Mouse (Mus musculus) intestine, embryonic 14.5 days (tissue): ENCODE results near the gene Fam193b. TPM values are rescaled to one million over a fixed set of nuclear protein-coding genes. Genes with fewer than 3 reads are reported as not detected.
A peak's percentile ranks its signal among the peaks of the same experiment; 100 is the strongest.

Source experiments
- ATAC-seq: fragments of 200-750 bp; cut with Nextera tagmentation; replicated peaks from 2 replicates; pipeline ENCODE4 v1.8.0; 2017; ENCODE audit warnings: low read depth, moderate number of reproducible peaks, moderate TSS enrichment, moderate library complexity; ENCODE audit not compliant: low FRiP score, low TSS enrichment
- DNase-seq: peaks from one replicate; pipeline ENCODE4 v3.0.0-alpha.2; 2018; ENCODE audit warnings: low spot score
- H3K27ac ChIP-seq: fragments of 300-500 bp; sonication (generic); 2 replicates; pipeline ENCODE4 v1.5.1; 2014; ENCODE audit warnings: low read depth, mild to moderate bottlenecking, control low read depth
- H3K27me3 ChIP-seq: fragments of 300-500 bp; sonication (generic); replicated peaks from 2 replicates; pipeline ENCODE4 v1.6.1; 2014; ENCODE audit warnings: low read length, control low read depth; ENCODE audit not compliant: control insufficient read depth, insufficient read depth
- H3K36me3 ChIP-seq: fragments of 300-500 bp; sonication (generic); 2 replicates; pipeline ENCODE4 v1.6.1; 2014; ENCODE audit warnings: low read length, control low read depth; ENCODE audit not compliant: control insufficient read depth, insufficient read depth
- H3K4me1 ChIP-seq: fragments of 300-500 bp; sonication (generic); replicated peaks from 2 replicates; pipeline ENCODE4 v1.6.1; 2014; ENCODE audit warnings: low read length, control low read depth, mixed read lengths; ENCODE audit not compliant: control insufficient read depth, insufficient read depth
- H3K4me2 ChIP-seq: fragments of 300-500 bp; sonication (generic); 2 replicates; pipeline ENCODE4 v1.6.1; 2014; ENCODE audit warnings: low read length
- H3K4me3 ChIP-seq: fragments of 300-500 bp; sonication (generic); 2 replicates; pipeline ENCODE4 v1.5.1; 2014; ENCODE audit warnings: low read depth, low read length, control low read depth, mixed read lengths
- H3K9ac ChIP-seq: fragments of 300-500 bp; sonication (generic); 2 replicates; pipeline ENCODE4 v1.6.1; 2014; ENCODE audit warnings: mild to moderate bottlenecking, low read length
- H3K9me3 ChIP-seq: fragments of 300-500 bp; sonication (generic); 2 replicates; pipeline ENCODE4 v1.6.1; 2016; ENCODE audit warnings: low read length, control low read depth; ENCODE audit not compliant: control insufficient read depth
- WGBS: fragments of 180-500 bp; shearing (Covaris S2); extraction: QIAGEN DNeasy Blood & Tissue Kit; methylation state at CpG from one replicate; pipeline ENCODE4 v1.1.7; 2014; 5-methylcytosine and 5-hydroxymethylcytosine counted together
- polyA plus RNA-seq: library from polyadenylated mRNA; unstranded; fragments of >200 nt; fragmentation: Nextera tagmentation; extraction: Ambion mirVana; gene quantifications from 2 replicates; pipeline ENCODE4 v1.2.1, GENCODE M21; 2014

The Fam193b gene
- polyA plus RNA-seq, 1 experiment from 2014 or later: 33.6 TPM

DNA sequence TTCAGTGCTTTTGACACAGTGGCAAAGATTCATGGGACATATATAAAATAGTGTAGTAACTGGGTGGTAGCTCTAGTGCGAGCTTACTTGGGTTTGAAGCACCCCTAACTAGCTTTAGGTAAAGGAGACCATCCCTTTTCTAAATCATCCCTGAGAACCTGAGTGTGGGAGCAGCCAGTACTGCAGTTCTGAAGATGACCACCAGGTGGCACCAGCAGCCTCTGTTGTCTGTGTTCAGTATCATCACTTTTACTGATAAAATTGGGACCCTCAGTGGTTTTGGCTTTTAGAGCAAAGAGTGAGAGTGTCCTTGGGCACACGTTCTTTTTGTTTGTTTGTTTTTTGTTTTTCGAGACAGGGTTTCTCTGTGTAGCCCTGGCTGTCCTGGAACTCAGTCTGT lies 30.7 kb upstream of the Fam193b start:
- no peak overlapping the region for H3K4me2 ChIP-seq
- DNase-seq (peak; percentile 97), ATAC-seq (no peak)
- no peak overlapping the region for H3K9ac ChIP-seq
- H3K4me3 ChIP-seq: no peak overlapping the region
- 8% methylated on average over 3 of the region's 3 CpGs for WGBS
- H3K27me3 ChIP-seq: no peaks in the 10 kb centered on the region
- H3K9me3 ChIP-seq: no peaks in the 10 kb centered on the region
- no peak overlapping the region for H3K27ac ChIP-seq
- H3K4me1 ChIP-seq: peaks cover 6% of the 10 kb centered on the region; the same call in 1 of the 2 replicates
- peaks cover 28% of the 10 kb centered on the region for H3K36me3 ChIP-seq

- no peak overlapping the region for H3K27ac ChIP-seq
- peak overlapping the region; percentile 78 for H3K9ac ChIP-seq
- no peaks in the 10 kb centered on the region for H3K9me3 ChIP-seq
- peaks cover 34% of the 10 kb centered on the region for H3K36me3 ChIP-seq
- H3K4me3 ChIP-seq: peak overlapping the region; percentile 85
- peak overlapping the region; percentile 90 for H3K4me2 ChIP-seq
- DNase-seq: no peak
- no peaks in the 10 kb centered on the region for H3K27me3 ChIP-seq
- ATAC-seq: 0 out of 2 replicates have a peak, but pooled peaks have one; percentile 30
- 22% methylated on average over 9 of the region's 9 CpGs for WGBS
- H3K4me1 ChIP-seq: peaks cover 6% of the 10 kb centered on the region; the same call in 1 of the 2 replicates
Measured at GRCm38 (mm10) chr13:55600657-55601056, 29.7 kb upstream of the Fam193b start.

- H3K36me3 ChIP-seq: peaks cover 42% of the 10 kb centered on the region
- H3K4me2 ChIP-seq: peak within 1 kb of the TSS; percentile 90
- peak; percentile 91 for DNase-seq
- no peaks in the 10 kb centered on the region for H3K9me3 ChIP-seq
- peak within 1 kb of the TSS; percentile 78 for H3K9ac ChIP-seq
- no peak within 1 kb of the TSS for H3K27ac ChIP-seq
- ATAC-seq: peak; percentile 88
- no peaks in the 10 kb centered on the region for H3K27me3 ChIP-seq
- 9% methylated on average over 51 of the region's 51 CpGs for WGBS
- peaks cover 6% of the 10 kb centered on the region; the same call in 1 of the 2 replicates for H3K4me1 ChIP-seq
- H3K4me3 ChIP-seq: peak within 1 kb of the TSS; percentile 85
Measured at GRCm38 (mm10) chr13:55599566-55600540, 28.9 kb upstream of the Fam193b start, which contains the start of gene B4galt7. TSS of gene B4galt7 (plus strand) at chr13:55599896.

DNA sequence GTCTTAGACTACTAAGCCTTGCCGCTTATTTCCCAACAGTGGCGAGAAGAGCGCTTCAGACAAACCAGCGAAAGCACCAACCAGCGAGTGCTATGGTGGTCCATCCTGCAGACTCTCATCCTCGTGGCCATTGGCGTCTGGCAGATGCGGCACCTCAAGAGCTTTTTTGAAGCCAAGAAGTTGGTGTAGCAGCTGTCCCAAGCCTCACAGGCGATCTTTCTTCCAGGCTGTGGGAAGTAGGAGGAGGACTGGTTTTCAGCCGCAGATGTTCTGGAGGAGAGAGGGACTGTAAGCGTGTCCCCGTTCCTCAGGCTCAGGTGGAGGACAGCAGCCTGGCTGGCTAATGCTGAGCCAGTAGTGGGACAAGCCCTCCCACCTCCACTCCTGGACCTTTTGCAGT lies 25.9 kb upstream of the Fam193b start:
- no peak for DNase-seq
- WGBS: 95% methylated on average over 12 of the region's 12 CpGs
- no peaks in the 10 kb centered on the region for H3K9me3 ChIP-seq
- H3K27me3 ChIP-seq: no peaks in the 10 kb centered on the region
- H3K9ac ChIP-seq: no peak overlapping the region
- ATAC-seq: no peak
- peaks cover 15% of the 10 kb centered on the region; the same call in 1 of the 2 replicates for H3K4me1 ChIP-seq
- no peak overlapping the region for H3K4me2 ChIP-seq
- no peak overlapping the region for H3K4me3 ChIP-seq
- peaks cover 39% of the 10 kb centered on the region for H3K36me3 ChIP-seq
- no peak overlapping the region for H3K27ac ChIP-seq

- ATAC-seq (no peak), DNase-seq (no peak)
- no peaks in the 10 kb centered on the region for H3K27me3 ChIP-seq
- H3K27ac ChIP-seq: no peak overlapping the region
- H3K36me3 ChIP-seq: peaks cover 39% of the 10 kb centered on the region
- no peak overlapping the region for H3K4me2 ChIP-seq
- peaks cover 9% of the 10 kb centered on the region; the same call in 1 of the 2 replicates for H3K4me1 ChIP-seq
- 92% methylated on average over 12 of the region's 12 CpGs for WGBS
- H3K4me3 ChIP-seq: no peak overlapping the region
- H3K9ac ChIP-seq: no peak overlapping the region
- no peaks in the 10 kb centered on the region for H3K9me3 ChIP-seq
Measured at GRCm38 (mm10) chr13:55595375-55595774, 24.5 kb upstream of the Fam193b start.

DNA sequence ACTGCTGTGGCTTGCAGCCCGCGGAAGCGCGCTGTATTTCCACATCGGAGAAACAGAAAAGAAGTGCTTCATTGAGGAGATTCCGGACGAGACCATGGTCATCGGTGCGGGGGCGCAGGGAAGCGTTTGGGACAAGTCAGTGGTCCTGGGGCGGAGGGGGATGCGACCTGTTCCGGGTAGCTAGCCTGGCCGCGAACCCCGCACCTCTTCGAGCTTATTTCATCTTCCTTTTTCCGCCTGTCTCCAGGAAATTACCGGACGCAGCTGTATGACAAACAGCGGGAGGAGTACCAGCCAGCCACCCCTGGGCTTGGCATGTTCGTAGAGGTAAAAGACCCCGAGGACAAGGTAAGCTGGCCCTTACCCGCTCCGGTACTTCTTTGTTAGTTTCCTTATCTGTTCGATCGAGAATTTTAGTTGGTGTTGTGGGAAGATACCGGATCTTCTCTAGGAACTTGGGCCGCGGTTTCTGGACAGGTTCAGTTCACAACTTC lies 22.4 kb upstream of the Fam193b start:
- Histone ChIP-seq H3K27ac (peak overlapping the region; percentile 44), H3K27me3 (no peaks in the 10 kb centered on the region), H3K4me3 (peak overlapping the region; percentile 83), H3K36me3 (peaks cover 39% of the 10 kb centered on the region), H3K4me2 (peak overlapping the region; percentile 60), H3K9me3 (no peaks in the 10 kb centered on the region), H3K9ac (peak overlapping the region; percentile 88), H3K4me1 (peaks cover 9% of the 10 kb centered on the region; the same call in 1 of the 2 replicates)
- WGBS: under 1% methylated on average over 31 of the region's 31 CpGs
- DNase-seq (peak; percentile 56), ATAC-seq (peak; percentile 47; the same call in 1 of the 2 replicates)

GRCm38 (mm10) chr13:55592512-55593253 lies 21.8 kb upstream of the Fam193b start:
- H3K27ac ChIP-seq: peak overlapping the region; percentile 44
- DNase-seq: peak; percentile 95
- peak overlapping the region; percentile 88 for H3K9ac ChIP-seq
- peak overlapping the region; percentile 83 for H3K4me3 ChIP-seq
- H3K36me3 ChIP-seq: peaks cover 34% of the 10 kb centered on the region
- H3K4me1 ChIP-seq: peaks cover 9% of the 10 kb centered on the region; the same call in 1 of the 2 replicates
- peak; percentile 97 for ATAC-seq
- H3K4me2 ChIP-seq: peak overlapping the region; percentile 63
- no peaks in the 10 kb centered on the region for H3K9me3 ChIP-seq
- no peaks in the 10 kb centered on the region for H3K27me3 ChIP-seq
- WGBS: 5% methylated on average over 29 of the region's 29 CpGs

GRCm38 (mm10) chr13:55591961-55592490 lies 21.1 kb upstream of the Fam193b start:
- Histone ChIP-seq H3K4me1 (peaks cover 9% of the 10 kb centered on the region; the same call in 1 of the 2 replicates), H3K27ac (no peak overlapping the region), H3K4me2 (no peak overlapping the region; the same call in 1 of the 2 replicates), H3K36me3 (peaks cover 28% of the 10 kb centered on the region), H3K9ac (no peak overlapping the region), H3K4me3 (no peak overlapping the region), H3K9me3 (no peaks in the 10 kb centered on the region), H3K27me3 (no peaks in the 10 kb centered on the region)
- DNase-seq (no peak), ATAC-seq (0 out of 2 replicates have a peak, but pooled peaks have one; percentile 28)
- 74% methylated on average over 4 of the region's 4 CpGs for WGBS
